Mouse (Mus musculus): ENCODE measurements at regions not wholly inside any gene's neighbourhood (a gene's known extent, or its start where the extent isn't known, plus 50 kb on each side); places are given as distances from the start of the nearest gene placed in this dataset.

GRCm38 (mm10) chr13:114757459-114757858 is 60.6 kb upstream of the Mocs2 start:
- TF ChIP-seq CTCF (IDR thresholded peaks at IDR 0.05; ENCODE audit: low read depth) (peak; percentile 78), EP300 (optimal IDR thresholded peaks at IDR 0.05) (no peak)
